Mouse (Mus musculus) hindlimb bud, embryonic 11.5 days (tissue): Measurements from ENCODE around the gene Ctsl.
A peak's percentile ranks its signal among the peaks of the same experiment; 100 is the strongest.

Source experiments
- DNase-seq: peaks from one replicate; pipeline ENCODE4 v3.0.0-alpha.2; 2012; ENCODE audit warnings: low read depth, low spot score; ENCODE audit errors: extremely low spot score

Ctsl gene

GRCm38 (mm10) chr13:64375160-64375559 is 4.5 kb upstream of the Ctsl start:
- no peak for DNase-seq

GRCm38 (mm10) chr13:64373695-64374094 is 3.0 kb upstream of the Ctsl start:
- DNase-seq = no peak

GRCm38 (mm10) chr13:64369805-64370172 is 901 bp downstream of the Ctsl start:
- DNase-seq = no peak

GRCm38 (mm10) chr13:64368596-64368995 is 2.1 kb downstream of the Ctsl start:
- no peak for DNase-seq

GRCm38 (mm10) chr13:64367615-64368014 is 3.1 kb downstream of the Ctsl start:
- DNase-seq = no peak

- no peak for DNase-seq
These were observed 5.4 kb downstream of the Ctsl start for GRCm38 (mm10) chr13:64365326-64365725.

GRCm38 (mm10) chr13:64364258-64364657 is 6.4 kb downstream of the Ctsl start:
- DNase-seq = no peak

- no peak for DNase-seq
These were observed 8.6 kb downstream of the Ctsl start for GRCm38 (mm10) chr13:64362139-64362538.

GRCm38 (mm10) chr13:64361020-64361419 is 9.7 kb downstream of the Ctsl start:
- DNase-seq = no peak

GRCm38 (mm10) chr13:64359702-64360101 is 11.0 kb downstream of the Ctsl start:
- DNase-seq = no peak

- DNase-seq = no peak
These were observed 12.2 kb downstream of the Ctsl start for GRCm38 (mm10) chr13:64358476-64358875.

GRCm38 (mm10) chr13:64357389-64357788 is 13.3 kb downstream of the Ctsl start:
- DNase-seq = no peak

- DNase-seq = no peak
These were observed 21.2 kb downstream of the Ctsl start for GRCm38 (mm10) chr13:64349474-64349873.

GRCm38 (mm10) chr13:64344082-64344501 is 26.6 kb downstream of the Ctsl start:
- DNase-seq = peak; percentile 12

GRCm38 (mm10) chr13:64343598-64343997 is 27.1 kb downstream of the Ctsl start:
- peak; percentile 12 for DNase-seq

GRCm38 (mm10) chr13:64335546-64336132 is 35.1 kb downstream of the Ctsl start:
- no peak for DNase-seq

- DNase-seq = no peak
These were observed 37.6 kb downstream of the Ctsl start for GRCm38 (mm10) chr13:64333102-64333501.

GRCm38 (mm10) chr13:64332321-64332720 is 38.4 kb downstream of the Ctsl start:
- no peak for DNase-seq

- DNase-seq = no peak
These were observed 48.0 kb downstream of the Ctsl start for GRCm38 (mm10) chr13:64322561-64323281.

GRCm38 (mm10) chr13:64320334-64320733 is 50.4 kb downstream of the Ctsl start:
- DNase-seq = no peak

- DNase-seq = no peak
These were observed 50.9 kb downstream of the Ctsl start for GRCm38 (mm10) chr13:64319782-64320181.

GRCm38 (mm10) chr13:64318355-64318754 is 52.3 kb downstream of the Ctsl start:
- no peak for DNase-seq
